Mouse (Mus musculus) MEL (cell line): ENCODE data around the gene Dpp4. TPM values are rescaled to one million over a fixed set of nuclear protein-coding genes. Genes with fewer than 3 reads are reported as not detected.

Source experiments
- DNase-seq: peaks from one replicate; pipeline ENCODE4 v3.0.0; 2011; ENCODE audit warnings: low read depth, low spot score
- H3K27ac ChIP-seq: 2 replicates; pipeline ENCODE4 v1.5.1; 2012; ENCODE audit warnings: low read depth, mild to moderate bottlenecking, control low read depth, low read length, moderate library complexity; ENCODE audit not compliant: control insufficient read depth
- H3K27me3 ChIP-seq, 2 experiments: fragments of 150-350 bp in 1 of 2; sonication (generic) in 1 of 2; 2 replicates each; pipeline ENCODE4 v1.6.1; 2012; ENCODE audit warnings: low read length in 2 of 2, mild to moderate bottlenecking in 2 of 2, improper control_type of control experiment in 1 of 2, moderate library complexity in 1 of 2; ENCODE audit not compliant: insufficient read depth in 2 of 2, control insufficient read depth in 1 of 2
- H3K36me3 ChIP-seq, 2 experiments: 2 replicates each; pipeline ENCODE4 v1.6.1; 2012 to 2014; ENCODE audit warnings: low read length in 2 of 2, improper control_type of control experiment in 1 of 2, inconsistent platforms in 1 of 2, mild to moderate bottlenecking in 1 of 2; ENCODE audit not compliant: insufficient read depth in 2 of 2, control insufficient read depth in 1 of 2
- H3K4me1 ChIP-seq, 2 experiments: fragments of 150-350 bp in 1 of 2; sonication (generic) in 1 of 2; 2 replicates each; pipeline ENCODE4 v1.6.1; 2012; ENCODE audit warnings: low read length in 2 of 2, improper control_type of control experiment in 1 of 2, mild to moderate bottlenecking in 1 of 2; ENCODE audit not compliant: insufficient read depth in 2 of 2, control insufficient read depth in 1 of 2
- H3K4me3 ChIP-seq, 2 experiments: fragments of 150-350 bp in 1 of 2; sonication (generic) in 1 of 2; 2 replicates each; pipeline ENCODE4 v1.5.1; 2012; ENCODE audit warnings: low read depth in 2 of 2, low read length in 2 of 2, mild to moderate bottlenecking in 2 of 2, moderate library complexity in 2 of 2, control low read depth in 1 of 2, improper control_type of control experiment in 1 of 2; ENCODE audit not compliant: control insufficient read depth in 1 of 2, insufficient read depth in 1 of 2
- H3K79me2 ChIP-seq: 2 replicates; pipeline ENCODE4 v1.6.1; 2012; ENCODE audit warnings: mild to moderate bottlenecking, low read length, moderate library complexity; ENCODE audit not compliant: control insufficient read depth, poor library complexity, insufficient read depth
- H3K9ac ChIP-seq: 2 replicates; pipeline ENCODE4 v1.6.1; 2012; ENCODE audit warnings: low read depth, mild to moderate bottlenecking, control low read depth, low read length, moderate library complexity; ENCODE audit not compliant: control insufficient read depth, poor library complexity, severe bottlenecking
- H3K9me3 ChIP-seq: fragments of 150-350 bp; sonication (generic); replicated peaks from 2 replicates; pipeline ENCODE4 v1.6.1; 2012; ENCODE audit warnings: mild to moderate bottlenecking, low read length, improper control_type of control experiment, moderate library complexity; ENCODE audit not compliant: insufficient read depth
- BHLHE40 ChIP-seq: IDR thresholded peaks from 2 replicates; pipeline ENCODE4 v1.6.1; 2012; ENCODE audit warnings: low read depth, mild to moderate bottlenecking, inconsistent platforms, low read length, improper control_type of control experiment, borderline replicate concordance
- CHD2 ChIP-seq: IDR thresholded peaks from 2 replicates; pipeline ENCODE4 v1.6.1; 2011; ENCODE audit warnings: low read length, improper control_type of control experiment
- CTCF ChIP-seq, 3 experiments: IDR thresholded peaks in 2 of 3; conservative IDR thresholded peaks in 1 of 3; 2 replicates each; pipeline ENCODE4 v1.5.1; 2011 to 2012; ENCODE audit warnings: low read length in 3 of 3, low read depth in 2 of 3, mild to moderate bottlenecking in 2 of 3, improper control_type of control experiment in 1 of 3, inconsistent platforms in 1 of 3, mixed read lengths in 1 of 3, moderate library complexity in 1 of 3; ENCODE audit not compliant: control insufficient read depth in 1 of 3, insufficient read depth in 1 of 3, poor library complexity in 1 of 3, severe bottlenecking in 1 of 3
- E2F4 ChIP-seq: IDR thresholded peaks from 2 replicates; pipeline ENCODE4 v1.6.1; 2011; ENCODE audit warnings: low read depth, low read length, improper control_type of control experiment, borderline replicate concordance
- ELF1 ChIP-seq: IDR thresholded peaks from 2 replicates; pipeline ENCODE4 v1.6.1; 2014; ENCODE audit warnings: low read depth, mild to moderate bottlenecking, inconsistent platforms, low read length, improper control_type of control experiment, moderate library complexity
- ETS1 ChIP-seq: IDR thresholded peaks from 2 replicates; pipeline ENCODE4 v1.6.1; 2012; ENCODE audit warnings: low read depth, mild to moderate bottlenecking, inconsistent platforms, low read length, improper control_type of control experiment, moderate library complexity
- GABPA ChIP-seq: IDR thresholded peaks from 2 replicates; pipeline ENCODE4 v1.6.1; 2012; ENCODE audit warnings: low read depth, mild to moderate bottlenecking, inconsistent platforms, low read length, improper control_type of control experiment, moderate library complexity
- GATA1 ChIP-seq: IDR thresholded peaks from 2 replicates; pipeline ENCODE4 v1.6.1; 2011; ENCODE audit warnings: low read depth, low read length, improper control_type of control experiment
- KAT2A ChIP-seq: conservative IDR thresholded peaks from 2 replicates; pipeline ENCODE4 v1.6.1; 2012; ENCODE audit warnings: low read depth, low read length, improper control_type of control experiment, inconsistent platforms
- MAFK ChIP-seq: IDR thresholded peaks from 2 replicates; pipeline ENCODE4 v1.6.1; 2011; ENCODE audit warnings: low read depth, mild to moderate bottlenecking, low read length, improper control_type of control experiment, borderline replicate concordance
- MAX ChIP-seq: IDR thresholded peaks from 2 replicates; pipeline ENCODE4 v1.6.1; 2011; ENCODE audit warnings: low read length, improper control_type of control experiment
- MEF2A ChIP-seq: IDR thresholded peaks from 2 replicates; pipeline ENCODE4 v1.6.1; 2014; ENCODE audit warnings: low read depth, mild to moderate bottlenecking, inconsistent platforms, low read length, improper control_type of control experiment; ENCODE audit not compliant: poor library complexity, insufficient replicate concordance, severe bottlenecking; ENCODE audit errors: extremely low read depth
- MXI1 ChIP-seq: IDR thresholded peaks from 2 replicates; pipeline ENCODE4 v1.6.1; 2011; ENCODE audit warnings: mild to moderate bottlenecking, low read depth, low read length, improper control_type of control experiment
- NRF1 ChIP-seq: IDR thresholded peaks from 2 replicates; pipeline ENCODE4 v1.6.1; 2014; ENCODE audit warnings: low read depth, mild to moderate bottlenecking, inconsistent platforms, low read length, improper control_type of control experiment, moderate library complexity; ENCODE audit not compliant: poor library complexity, insufficient read depth, severe bottlenecking
- POLR2A ChIP-seq, 2 experiments: IDR thresholded peaks; 2 replicates each; pipeline ENCODE4 v1.6.1; 2011 to 2012; ENCODE audit warnings: low read length in 2 of 2, mild to moderate bottlenecking in 2 of 2, control low read depth in 1 of 2, improper control_type of control experiment in 1 of 2, low read depth in 1 of 2, moderate library complexity in 1 of 2; ENCODE audit not compliant: control insufficient read depth in 1 of 2, insufficient read depth in 1 of 2, poor library complexity in 1 of 2
- RAD21 ChIP-seq: IDR thresholded peaks from 2 replicates; pipeline ENCODE4 v1.6.1; 2011; ENCODE audit warnings: mild to moderate bottlenecking, low read depth, low read length, improper control_type of control experiment
- RCOR1 ChIP-seq: IDR thresholded peaks from 2 replicates; pipeline ENCODE4 v1.6.1; 2012; ENCODE audit warnings: low read depth, mild to moderate bottlenecking, inconsistent platforms, low read length, improper control_type of control experiment
- SIN3A ChIP-seq: IDR thresholded peaks from 2 replicates; pipeline ENCODE4 v1.6.1; 2012; ENCODE audit warnings: low read length, improper control_type of control experiment, inconsistent platforms
- SMC3 ChIP-seq: IDR thresholded peaks from 2 replicates; pipeline ENCODE4 v1.6.1; 2011; ENCODE audit warnings: low read depth, low read length, improper control_type of control experiment
- TBP ChIP-seq: IDR thresholded peaks from 2 replicates; pipeline ENCODE4 v1.8.0; 2011; ENCODE audit warnings: low read depth, low read length, improper control_type of control experiment
- UBTF ChIP-seq: IDR thresholded peaks from 2 replicates; pipeline ENCODE4 v1.6.1; 2012; ENCODE audit warnings: low read depth, mild to moderate bottlenecking, inconsistent platforms, low read length, improper control_type of control experiment, moderate library complexity, borderline replicate concordance; ENCODE audit not compliant: insufficient read depth
- ZC3H11A ChIP-seq: IDR thresholded peaks from 2 replicates; pipeline ENCODE4 v1.6.1; 2012; ENCODE audit warnings: low read depth, mild to moderate bottlenecking, inconsistent platforms, low read length, improper control_type of control experiment
- ZKSCAN1 ChIP-seq: IDR thresholded peaks from 2 replicates; pipeline ENCODE4 v1.6.1; 2012; ENCODE audit warnings: low read depth, mild to moderate bottlenecking, inconsistent platforms, low read length, improper control_type of control experiment, moderate library complexity
- ZMIZ1 ChIP-seq: IDR thresholded peaks from 2 replicates; pipeline ENCODE4 v1.6.1; 2012; ENCODE audit warnings: low read depth, mild to moderate bottlenecking, inconsistent platforms, low read length, improper control_type of control experiment, moderate library complexity
- ZNF384 ChIP-seq: IDR thresholded peaks from 2 replicates; pipeline ENCODE4 v1.6.1; 2012; ENCODE audit warnings: low read depth, mild to moderate bottlenecking, inconsistent platforms, low read length, improper control_type of control experiment
- polyA plus RNA-seq, 2 experiments: library from polyadenylated mRNA; stranded (reverse) in 1 of 2; unstranded in 1 of 2; fragments of >175 nt in 1 of 2; fragments of >200 nt in 1 of 2; gene quantifications; 2 replicates each; pipeline versions ENCODE4 v1.2.1 to v1.2.4; 2012; ENCODE audit warnings: low replicate concordance in 2 of 2, low read depth in 1 of 2; ENCODE audit not compliant: insufficient read length in 2 of 2, insufficient read depth in 1 of 2, missing spikeins in 1 of 2
- total RNA-seq: library from RNA; depleted of rRNA; stranded (reverse); fragments of 300-350 nt; gene quantifications from 2 replicates; pipeline ENCODE4 v1.2.3, GENCODE M21; 2012

Dpp4 gene
- total and polyA plus RNA-seq, 3 experiments = 40.4 to 99.1 (median 64.1) TPM

GRCm38 (mm10) chr2:62337086-62337485, 74.9 kb downstream of the Dpp4 start:
- no peaks in the 10 kb centered on the region for H3K4me1 ChIP-seq
- DNase-seq = no peak
- H3K9me3 ChIP-seq = no peaks in the 10 kb centered on the region
- no peak overlapping the region for H3K4me3 ChIP-seq
- H3K27ac ChIP-seq = no peak overlapping the region
- H3K27me3 ChIP-seq = no peaks in the 10 kb centered on the region
- H3K79me2 ChIP-seq = no peaks in the 10 kb centered on the region
- TF ChIP-seq BHLHE40 = no peak
- no peak for TF ChIP-seq ZC3H11A
- TF ChIP-seq GABPA = no peak
- TF ChIP-seq ZKSCAN1 = no peak
- TF ChIP-seq CHD2 = no peak
- TF ChIP-seq TBP = no peak
- no peak for TF ChIP-seq GATA1
- TF ChIP-seq E2F4 = no peak
- no peak for TF ChIP-seq RAD21
- no peak for TF ChIP-seq ZNF384
- TF ChIP-seq ELF1 = no peak
- TF ChIP-seq ZMIZ1 = no peak
- TF ChIP-seq MAX = no peak
- no peak for TF ChIP-seq SMC3
- TF ChIP-seq POLR2A (IDR thresholded peaks at IDR 0.05; ENCODE audit: control insufficient read depth in 1 of 2, insufficient read depth in 1 of 2, low read depth in 1 of 2, low read length in 2 of 2, poor library complexity in 1 of 2) = no peak
- TF ChIP-seq ETS1 = no peak
- TF ChIP-seq RCOR1 = no peak
- no peak for TF ChIP-seq MXI1
- TF ChIP-seq MAFK = no peak
- H3K9ac ChIP-seq = no peak overlapping the region
- H3K36me3 ChIP-seq = peaks cover 0 to 25% of the 10 kb centered on the region in 2 experiments; a peak in 2 of 4 replicates

- Histone ChIP-seq H3K9ac (no peak overlapping the region), H3K4me1 (no peaks in the 10 kb centered on the region), H3K27me3 (no peaks in the 10 kb centered on the region), H3K79me2 (no peaks in the 10 kb centered on the region), H3K4me3 (no peak overlapping the region), H3K9me3 (no peaks in the 10 kb centered on the region), H3K27ac (no peak overlapping the region), H3K36me3 (peaks cover 0 to 28% of the 10 kb centered on the region in 2 experiments; a peak in 2 of 4 replicates)
- DNase-seq = no peak
- TF ChIP-seq MAFK = no peak
- no peak for TF ChIP-seq CTCF (IDR thresholded peaks at IDR 0.05 in 2 of 3, conservative IDR thresholded peaks at IDR 0.05 in 1 of 3; ENCODE audit: control insufficient read depth in 1 of 3, insufficient read depth in 1 of 3, low read depth in 2 of 3, low read length in 3 of 3, poor library complexity in 1 of 3, severe bottlenecking in 1 of 3)
- no peak for TF ChIP-seq MAX
- TF ChIP-seq KAT2A = no peak
- TF ChIP-seq MEF2A = no peak
- no peak for TF ChIP-seq E2F4
- TF ChIP-seq MXI1 = no peak
- no peak for TF ChIP-seq GATA1
- TF ChIP-seq RCOR1 = no peak
- TF ChIP-seq UBTF = no peak
- TF ChIP-seq ZC3H11A = no peak
- no peak for TF ChIP-seq NRF1
- TF ChIP-seq ELF1 = no peak
- no peak for TF ChIP-seq GABPA
- no peak for TF ChIP-seq SIN3A
- no peak for TF ChIP-seq BHLHE40
- no peak for TF ChIP-seq ZNF384
These were observed 77.4 kb downstream of the Dpp4 start for GRCm38 (mm10) chr2:62334397-62335243.
